Mouse (Mus musculus) layer of hippocampus, adult 8-10 months (tissue): Measurements from ENCODE around the gene Itgb1bp1. TPM values are rescaled to one million over a fixed set of nuclear protein-coding genes. Genes with fewer than 3 reads are reported as not detected.

Experiments used
- DNase-seq, 2 experiments: peaks; one replicate each; pipeline ENCODE4 v3.0.0; 2022; ENCODE audit warnings: low spot score in 2 of 2
- total RNA-seq, 4 experiments: library from RNA; stranded (reverse); gene quantifications; 2 replicates each; pipeline ENCODE4 v1.2.4; 2022

Gene Itgb1bp1
- 10 to 100 TPM; 39.6 to 47.6 (median 42.3) TPM for total RNA-seq

DNA sequence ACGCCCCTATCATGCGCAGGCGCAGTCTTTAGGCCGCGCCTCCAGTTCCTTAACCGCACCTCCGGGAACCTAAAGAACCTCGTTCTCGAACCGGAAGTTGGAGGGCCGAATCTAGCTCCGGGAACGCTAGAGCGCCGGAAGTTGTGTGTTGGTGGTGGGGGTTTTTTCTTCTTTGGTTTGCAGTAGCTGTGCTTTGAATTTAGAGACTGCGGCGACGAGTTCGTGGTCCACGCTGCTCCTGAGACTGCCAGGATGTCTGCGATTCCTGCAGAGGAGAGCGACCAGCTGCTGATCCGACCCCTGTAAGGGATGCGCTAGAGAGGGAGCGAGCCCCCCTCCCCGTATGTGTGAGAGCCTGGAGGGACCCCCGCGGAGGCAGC lies at the start of gene Itgb1bp1:
TSS of gene Itgb1bp1 (minus strand) at position 42 of the 380 bp plus-strand sequence.
- DNase-seq: peak; percentile 97 to 99

DNA sequence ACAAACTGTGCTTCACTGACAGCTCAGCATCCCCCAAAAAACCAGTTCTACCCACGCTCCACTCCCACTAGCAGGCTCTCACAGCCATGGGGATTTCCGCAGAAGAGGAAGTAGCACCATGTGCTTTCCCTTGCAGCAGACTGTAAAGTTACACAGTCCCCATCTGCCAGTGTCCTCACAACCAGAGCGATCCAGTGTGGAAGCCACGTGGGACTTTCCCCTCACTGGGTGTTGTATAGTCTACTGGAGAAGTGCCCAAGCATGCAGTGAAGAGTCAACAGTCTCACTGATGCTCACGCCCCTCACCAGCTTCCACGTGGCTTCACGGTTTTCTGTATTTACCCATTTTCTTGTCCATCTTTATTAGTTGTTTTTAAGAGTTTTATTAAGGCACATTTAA lies 49.8 kb upstream of the Itgb1bp1 start:
- peak; percentile 74 for DNase-seq

DNA sequence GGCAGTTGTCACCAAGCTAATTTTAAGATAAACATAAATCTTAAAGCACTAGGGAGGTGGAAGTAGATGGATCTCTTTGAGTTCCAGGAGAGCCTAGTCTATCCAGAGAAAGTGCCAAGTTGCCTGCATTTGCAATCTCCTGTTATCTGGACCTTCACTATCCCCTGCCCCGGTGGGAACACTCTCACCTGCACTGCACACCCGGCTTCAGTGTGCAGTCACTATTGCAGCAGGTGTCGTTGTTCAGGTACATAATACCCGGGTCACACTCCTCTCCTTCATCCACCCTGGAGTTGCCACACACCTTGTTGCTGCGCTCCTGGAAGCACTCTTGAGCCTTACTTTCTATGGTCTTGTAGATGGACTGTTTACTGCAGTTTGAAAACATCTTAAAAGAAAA lies 47.7 kb upstream of the Itgb1bp1 start:
- no peak for DNase-seq

DNA sequence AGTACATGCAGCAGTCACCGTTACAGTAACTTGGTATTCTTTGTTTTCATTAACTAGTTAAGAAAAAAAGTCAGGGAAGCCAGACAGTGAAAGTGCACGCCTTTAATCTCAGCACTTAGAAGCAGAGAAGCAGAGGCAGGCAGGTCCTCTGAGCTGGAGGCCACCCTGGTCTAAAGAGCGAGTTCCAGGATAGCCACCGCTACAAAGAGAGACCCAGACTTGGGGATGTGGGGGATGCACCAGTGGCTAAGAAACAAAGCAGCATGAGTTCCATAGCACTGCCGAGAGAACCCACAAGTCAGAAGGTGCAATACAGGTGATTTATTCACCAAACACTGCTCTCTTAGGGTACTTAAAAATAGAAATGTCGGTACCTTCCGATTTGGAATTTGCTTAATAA lies 46.9 kb upstream of the Itgb1bp1 start:
- DNase-seq: no peak

DNA sequence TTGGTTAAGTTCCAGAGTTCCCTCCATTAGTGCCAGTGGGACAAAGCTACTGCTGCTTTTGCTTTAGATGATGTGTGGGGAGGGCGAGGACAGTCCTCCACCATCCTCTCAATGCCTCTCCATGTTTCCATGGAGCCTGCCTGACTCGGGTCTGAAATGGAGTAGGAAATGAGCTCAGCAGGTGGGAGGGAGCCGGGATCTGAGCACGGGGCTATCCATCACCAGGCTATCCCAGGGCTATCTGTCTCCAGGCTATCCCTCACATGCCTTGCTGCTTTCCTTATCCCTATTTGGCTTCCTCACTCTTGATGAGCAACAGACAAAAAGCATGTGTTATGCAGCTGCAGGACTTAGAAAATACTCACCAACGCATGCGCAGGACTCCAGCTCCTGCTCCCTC lies 45.6 kb upstream of the Itgb1bp1 start:
- DNase-seq: no peak

DNA sequence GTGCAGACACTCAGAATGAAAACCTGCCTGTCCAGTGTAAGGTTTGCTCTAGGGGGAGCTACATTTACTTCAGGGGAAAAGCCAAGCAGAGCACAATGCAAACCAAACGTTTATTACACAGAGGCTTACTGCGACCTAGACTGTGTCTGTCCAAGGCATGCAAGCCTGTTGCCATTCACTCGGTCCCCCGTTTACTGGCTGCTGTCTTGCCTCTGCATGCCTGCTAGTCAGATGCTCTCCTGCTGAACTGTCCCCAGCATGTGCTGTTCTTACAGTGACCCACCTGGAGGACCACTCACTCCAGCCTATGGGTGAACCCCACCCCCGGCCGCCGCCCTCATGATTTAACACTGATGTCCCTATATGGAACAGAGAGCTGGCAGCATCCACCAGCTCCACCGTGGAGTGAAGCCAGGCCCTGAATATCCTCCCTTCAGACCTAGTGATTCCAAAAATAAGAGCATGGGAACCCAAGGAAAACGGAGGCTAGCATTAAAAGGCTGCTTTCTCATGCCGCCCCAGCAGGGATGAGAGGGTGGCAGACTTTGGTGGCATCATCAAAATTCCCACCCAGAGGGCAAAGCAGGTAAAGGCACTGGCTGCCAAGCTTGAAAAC lies 45.0 kb upstream of the Itgb1bp1 start:
- no peak for DNase-seq

DNA sequence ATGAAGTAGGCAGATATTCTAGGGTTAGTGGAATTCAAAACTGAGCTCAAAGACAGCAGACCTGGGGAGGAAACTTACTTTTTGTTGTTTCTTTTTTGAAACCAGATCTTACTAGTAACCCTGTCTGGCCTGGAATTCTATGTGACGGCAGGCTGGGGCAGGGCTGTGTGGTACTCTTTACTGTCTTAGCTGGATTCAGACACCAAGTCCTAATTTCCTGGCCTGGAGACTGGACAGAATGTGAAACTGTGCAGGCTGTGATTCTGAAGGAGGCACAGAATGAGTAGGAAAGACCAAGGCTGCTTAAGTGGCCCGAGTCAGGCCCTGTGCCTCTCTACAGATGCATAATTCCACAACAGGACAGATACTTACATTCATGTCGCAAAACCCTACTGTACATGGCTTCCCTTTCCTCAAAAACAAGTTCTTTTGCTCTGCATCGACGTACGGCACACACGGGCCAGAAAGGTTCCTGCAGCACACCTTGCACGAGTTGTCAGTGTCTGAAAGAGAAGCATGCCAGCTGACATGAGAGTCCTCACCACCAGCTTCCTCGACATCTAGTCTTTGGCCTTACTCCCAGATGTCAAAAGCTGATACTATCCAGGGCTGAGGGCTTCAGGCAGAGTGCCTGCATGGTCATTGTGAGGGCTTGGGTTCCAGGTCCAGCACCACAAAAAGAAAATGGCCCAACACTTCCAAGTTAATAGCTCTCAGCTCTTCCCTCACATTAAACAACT lies 43.7 kb upstream of the Itgb1bp1 start:
- no peak for DNase-seq

DNA sequence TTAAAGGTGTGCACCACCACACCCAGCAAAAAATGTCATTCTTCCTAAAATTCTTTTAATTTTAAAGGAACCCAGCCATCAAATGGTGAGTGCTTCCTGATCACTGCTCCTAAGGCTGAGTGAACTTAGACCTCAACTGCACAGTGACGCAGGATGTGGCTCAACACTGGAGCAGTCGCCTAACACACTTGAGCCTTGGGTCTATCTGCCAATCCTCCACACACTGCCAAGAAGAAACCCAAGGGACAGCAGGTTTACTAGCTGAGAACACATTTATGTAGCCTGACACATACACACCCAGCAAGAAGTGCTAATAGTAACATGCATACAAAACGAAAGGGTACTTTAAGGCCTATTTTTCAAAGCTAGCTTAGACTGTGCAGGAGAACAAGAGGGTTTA lies 40.2 kb upstream of the Itgb1bp1 start:
- DNase-seq: no peak

DNA sequence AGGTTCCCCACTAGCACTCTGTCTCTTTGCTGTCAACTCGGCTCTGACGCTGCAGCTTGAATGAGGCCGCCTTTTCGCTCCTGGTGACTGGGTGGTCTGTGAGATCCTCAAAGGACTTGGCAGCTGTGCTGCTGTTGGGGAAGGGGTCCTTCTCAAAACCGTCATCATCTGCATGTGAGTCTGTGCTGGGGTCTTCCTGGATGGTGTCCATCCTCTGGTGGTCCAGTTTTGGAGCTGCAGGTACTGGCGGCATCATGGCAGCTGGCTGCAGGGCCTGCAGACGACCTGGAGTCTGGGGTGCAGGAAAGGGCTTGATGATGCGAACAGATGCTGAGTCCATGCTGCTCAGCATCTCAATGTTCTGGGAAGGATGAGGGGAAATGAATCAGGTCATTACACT lies 39.2 kb upstream of the Itgb1bp1 start:
- DNase-seq: no peak

DNA sequence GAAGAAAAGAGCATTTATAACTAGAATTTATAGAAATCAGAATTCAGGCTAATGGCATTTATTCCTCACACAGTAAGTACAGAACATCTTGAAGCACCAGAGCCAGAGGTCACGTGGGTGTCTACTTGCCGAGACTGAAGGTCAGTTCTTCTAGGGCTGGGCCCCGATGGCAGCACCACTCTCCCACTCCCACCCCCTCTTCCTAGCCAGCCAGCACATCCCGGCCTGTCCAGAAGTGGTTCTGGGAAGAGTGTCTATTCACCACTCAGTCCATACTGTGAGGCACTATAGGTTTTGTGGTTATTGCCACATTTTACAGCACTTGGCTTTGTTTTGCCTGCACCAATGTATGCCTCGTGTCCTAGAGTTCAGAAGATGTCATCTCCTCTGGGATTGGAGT lies 38.0 kb upstream of the Itgb1bp1 start:
- no peak for DNase-seq

DNA sequence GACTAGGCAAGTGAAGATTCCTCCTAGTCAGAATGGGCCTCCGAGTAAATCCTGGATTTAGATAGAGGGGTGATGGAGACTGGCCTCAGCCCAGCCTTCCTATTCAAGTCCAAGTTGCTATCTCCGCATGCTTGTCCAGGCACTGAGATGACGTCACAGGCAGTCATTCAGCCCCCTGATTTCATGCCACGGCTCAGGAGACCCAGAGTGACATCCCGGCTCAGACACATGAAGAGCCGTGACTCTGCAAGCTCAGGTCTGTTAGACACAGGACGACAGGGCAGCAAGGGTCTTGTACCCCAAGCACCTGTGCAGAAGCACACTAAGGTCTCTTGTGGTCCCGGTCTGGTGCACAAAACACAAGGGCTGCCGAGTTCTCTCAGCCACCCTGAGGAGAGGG lies 36.8 kb upstream of the Itgb1bp1 start:
- no peak for DNase-seq

DNA sequence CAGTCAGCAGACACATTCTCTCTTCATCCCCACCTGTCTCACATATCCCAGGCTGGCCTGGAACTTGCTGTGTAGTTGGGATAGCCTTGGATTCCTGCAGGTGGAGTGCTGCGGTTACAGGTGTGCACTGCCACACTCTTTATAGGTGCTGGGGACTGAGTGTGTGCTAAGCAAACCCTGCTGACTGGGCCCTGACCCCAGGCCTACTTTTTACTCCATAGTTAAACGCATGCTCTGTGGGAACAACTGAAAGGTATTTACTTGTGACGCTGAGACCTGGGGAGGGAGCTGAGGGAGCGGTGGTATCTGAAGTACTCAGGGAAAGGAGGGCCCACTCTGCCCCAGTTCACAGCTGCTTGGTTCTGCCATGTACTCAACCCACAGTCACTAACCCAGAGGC lies 36.2 kb upstream of the Itgb1bp1 start:
- DNase-seq: no peak

DNA sequence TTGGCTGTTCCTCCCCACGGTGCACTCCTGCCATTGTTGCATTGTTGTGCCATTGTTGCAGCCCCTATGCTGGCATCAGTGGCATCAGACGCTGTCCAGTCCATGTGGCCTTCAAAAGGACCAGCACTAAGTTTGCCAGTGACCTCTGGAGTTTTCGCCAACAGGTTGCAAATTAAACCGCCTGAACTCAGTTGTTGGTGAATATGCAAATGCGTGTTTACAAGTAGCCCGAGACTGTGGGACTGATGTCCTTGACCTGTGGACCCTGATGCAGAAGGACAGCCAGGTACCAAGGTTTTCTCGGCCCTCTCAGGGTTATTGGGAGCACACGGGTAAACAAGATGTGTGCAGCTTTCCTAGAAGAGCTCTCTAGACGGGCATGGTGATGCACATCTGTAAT lies 35.1 kb upstream of the Itgb1bp1 start:
- DNase-seq: no peak

DNA sequence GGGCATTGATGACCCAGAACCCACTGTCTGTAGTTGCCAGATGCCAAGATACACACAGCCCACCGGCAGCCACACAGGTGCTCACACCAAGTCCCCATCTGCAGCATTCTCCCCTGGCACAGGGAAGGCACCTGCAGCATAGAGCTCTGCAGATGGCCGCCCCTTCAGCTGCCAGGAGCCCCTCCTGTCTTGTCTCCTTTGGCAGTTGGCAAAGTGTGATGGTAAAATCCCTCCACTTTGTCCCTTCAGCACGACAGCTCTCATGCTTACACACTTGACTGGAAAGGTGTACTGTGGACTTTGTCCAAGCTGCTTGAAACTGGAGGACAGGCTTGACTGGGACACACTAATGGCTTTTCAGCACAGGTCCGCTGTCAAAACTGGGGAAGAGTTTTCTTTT lies 34.2 kb upstream of the Itgb1bp1 start:
- DNase-seq: no peak

DNA sequence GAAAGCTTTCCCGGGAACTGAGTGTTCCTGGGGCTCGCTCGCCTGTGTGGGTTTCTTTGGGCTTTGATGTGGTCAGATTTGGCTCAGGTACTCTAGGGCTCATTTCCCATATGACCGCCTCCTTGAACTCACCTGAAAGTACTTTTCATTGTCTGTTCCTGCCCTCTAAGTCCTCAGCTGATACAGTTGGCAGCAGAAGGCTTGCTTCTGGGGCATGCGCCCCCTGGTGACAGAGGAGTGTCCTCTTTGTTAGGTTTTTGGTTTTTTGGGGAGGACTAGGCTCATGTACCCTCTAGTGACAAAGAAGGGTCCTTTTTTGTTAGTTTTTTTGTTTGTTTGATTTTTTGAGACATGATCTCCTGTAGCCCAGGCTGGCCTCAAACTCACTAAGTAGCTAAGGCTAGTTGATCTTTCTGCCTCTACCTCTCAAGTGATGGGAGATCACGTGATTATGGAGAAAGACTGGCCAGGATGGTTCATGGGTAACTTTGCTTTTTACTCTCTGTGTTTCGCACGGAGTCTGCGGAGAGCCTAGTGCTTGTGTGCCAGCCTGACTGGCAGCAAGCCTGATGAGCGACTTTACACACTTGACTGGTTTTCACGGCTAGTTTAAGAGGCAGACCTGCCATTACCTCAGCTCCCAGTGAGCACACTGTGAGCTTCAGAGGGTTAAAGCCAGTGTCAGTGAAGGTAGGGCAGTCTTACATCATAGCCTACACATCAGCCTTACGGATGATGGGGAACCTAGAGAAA lies 32.2 kb upstream of the Itgb1bp1 start:
- peak in 1 of 2 experiments; percentile 57 for DNase-seq

DNA sequence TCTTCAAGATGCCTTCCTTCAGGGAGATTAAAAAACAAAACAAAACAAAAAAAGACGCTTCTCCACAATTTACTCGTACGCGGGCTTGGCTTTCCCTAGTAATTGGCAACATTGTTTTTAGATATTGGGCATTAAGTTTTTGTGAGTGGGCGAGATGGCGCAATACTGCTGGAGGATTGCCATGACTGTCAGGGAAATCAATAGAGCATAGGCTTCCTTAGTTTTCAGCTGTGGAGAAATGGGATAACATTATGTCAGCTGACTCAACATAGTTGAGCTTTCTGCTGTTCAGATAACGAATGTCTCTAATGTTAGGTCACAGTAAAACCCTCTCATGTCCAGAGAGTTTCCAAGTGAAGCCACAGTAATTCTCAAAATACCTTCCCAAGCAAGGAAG lies 30.8 kb upstream of the Itgb1bp1 start:
- peak; percentile 31 to 47 for DNase-seq

DNA sequence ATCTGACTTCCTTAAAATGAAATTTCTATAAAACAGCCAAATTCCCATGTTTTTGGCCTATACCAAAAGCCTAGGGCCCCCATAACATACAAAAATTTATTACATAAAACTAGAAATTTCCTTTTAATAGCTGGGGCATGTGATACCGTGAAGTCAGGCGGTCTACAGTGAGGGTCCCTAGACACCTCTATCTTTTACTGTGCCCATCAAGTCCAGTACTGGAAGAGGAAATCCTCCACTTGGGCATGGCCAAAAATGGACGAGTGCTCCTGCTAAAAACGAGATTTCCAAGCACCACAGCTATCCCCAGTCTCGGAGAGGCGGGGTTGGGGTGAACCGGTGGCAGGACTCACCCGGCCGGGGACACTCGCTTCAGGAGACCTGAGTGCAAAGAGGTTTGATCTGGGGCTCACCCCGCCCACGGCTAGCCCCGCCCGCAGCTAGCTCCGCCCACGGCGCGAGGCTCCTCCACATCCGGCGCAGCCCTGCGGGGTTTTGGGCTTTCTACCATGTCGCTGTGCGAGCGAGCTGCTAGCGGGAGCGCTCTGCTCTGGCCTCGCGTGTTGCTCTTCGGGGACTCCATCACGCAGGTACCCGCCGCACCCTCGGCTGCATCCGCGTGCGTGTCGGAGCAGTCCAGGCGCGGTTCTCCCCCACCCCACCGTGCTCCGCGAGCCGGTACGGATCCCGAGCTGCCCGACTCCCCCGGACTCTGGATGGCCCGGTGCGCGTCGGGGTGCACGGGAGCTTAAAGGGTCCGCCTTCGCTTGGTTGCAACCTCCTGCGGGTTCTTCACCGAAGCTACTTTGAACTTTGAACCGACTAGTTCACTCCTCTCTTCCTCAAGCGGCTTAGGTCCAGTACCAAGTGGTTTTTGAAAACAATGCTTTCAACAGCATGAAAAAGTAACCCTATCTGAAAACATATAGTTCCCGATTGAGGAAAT lies 30.1 kb upstream of the Itgb1bp1 start, which contains the start of gene Iah1:
TSS of gene Iah1 (plus strand) at position 467 of the 946 bp plus-strand sequence.
- DNase-seq: peak; percentile 44 to 63

DNA sequence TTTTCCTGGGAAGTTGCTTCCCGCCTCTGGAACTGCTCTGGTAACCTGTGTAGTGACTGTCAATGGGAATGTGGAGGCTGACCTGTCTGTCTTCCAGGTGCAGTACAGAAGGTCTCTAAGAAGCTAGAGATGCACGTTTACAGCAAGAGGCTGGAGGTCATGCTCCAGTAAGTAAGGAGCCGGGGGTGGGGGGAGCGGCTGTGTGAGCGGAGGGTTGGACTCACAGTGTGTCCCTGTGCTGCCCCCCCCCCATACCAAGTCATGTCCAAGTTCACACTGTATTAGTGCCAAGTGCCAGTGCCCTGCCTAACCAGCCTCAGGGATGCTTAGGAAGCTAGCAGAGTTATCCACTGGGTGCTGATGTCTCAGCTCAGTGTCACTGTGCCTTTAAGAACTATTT lies 26.1 kb upstream of the Itgb1bp1 start:
- DNase-seq: no peak

DNA sequence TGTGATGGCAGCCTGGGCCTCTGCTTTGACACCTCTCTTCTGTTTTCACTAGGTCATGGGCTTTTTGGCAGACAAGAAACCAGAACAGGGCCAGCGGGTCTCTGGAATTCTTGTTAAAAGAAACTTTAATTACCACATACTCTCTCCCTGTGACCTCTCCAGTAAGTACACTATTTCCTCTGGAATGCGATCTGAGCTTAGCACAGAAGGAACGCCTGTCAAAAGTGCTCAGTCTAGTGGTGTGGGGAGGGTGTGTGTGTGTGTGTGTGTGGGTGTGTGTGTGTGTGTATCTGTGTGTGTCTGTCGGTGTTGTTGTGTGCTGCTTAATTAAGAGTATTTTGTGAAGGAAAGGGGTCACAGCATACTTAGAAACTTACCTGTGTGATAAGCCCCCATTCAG lies 20.6 kb upstream of the Itgb1bp1 start:
- DNase-seq: no peak

DNA sequence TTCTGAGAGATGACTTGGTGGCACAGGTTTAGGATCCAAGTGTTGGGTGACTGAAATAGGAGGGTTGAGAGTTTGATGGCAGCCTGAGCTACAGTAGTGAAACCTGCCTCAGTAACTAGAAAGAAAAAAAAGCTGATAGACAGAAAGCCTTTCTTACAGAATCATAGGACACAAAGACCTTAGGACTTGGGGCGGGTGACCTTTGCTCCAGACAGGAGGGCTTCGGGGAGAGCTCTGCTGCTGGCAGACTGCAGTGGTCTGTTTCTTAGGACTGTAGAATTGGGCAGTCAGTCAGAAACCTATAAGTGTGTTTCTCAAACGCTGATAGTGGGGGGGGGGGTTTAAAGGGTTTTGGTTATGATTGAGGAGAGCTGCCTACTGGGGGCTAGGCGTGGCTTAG lies 19.7 kb upstream of the Itgb1bp1 start:
- DNase-seq: no peak

DNA sequence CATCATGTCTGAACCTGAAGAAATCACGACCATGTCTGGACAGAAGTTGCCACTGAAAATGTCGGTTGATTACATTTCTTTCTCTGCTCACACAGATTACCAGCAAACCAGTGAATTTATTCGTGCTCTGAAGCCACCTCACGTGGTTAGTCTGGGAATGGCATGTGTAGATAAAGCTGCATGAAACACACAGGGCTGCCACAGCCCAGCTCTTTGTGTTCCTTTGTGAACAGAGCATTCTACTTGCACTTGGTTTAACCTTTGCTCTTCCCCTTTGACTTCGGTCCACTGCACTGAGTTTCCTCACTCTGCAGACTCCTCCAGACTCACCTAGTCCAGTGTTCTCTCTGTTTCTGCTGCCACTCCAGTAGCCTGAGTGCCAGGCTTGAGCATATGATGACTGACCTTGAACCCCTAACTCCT lies 16.3 kb upstream of the Itgb1bp1 start:
- DNase-seq: no peak
